Mouse (Mus musculus): Measurements from ENCODE around the gene S100a4.

The S100a4 gene

DNA sequence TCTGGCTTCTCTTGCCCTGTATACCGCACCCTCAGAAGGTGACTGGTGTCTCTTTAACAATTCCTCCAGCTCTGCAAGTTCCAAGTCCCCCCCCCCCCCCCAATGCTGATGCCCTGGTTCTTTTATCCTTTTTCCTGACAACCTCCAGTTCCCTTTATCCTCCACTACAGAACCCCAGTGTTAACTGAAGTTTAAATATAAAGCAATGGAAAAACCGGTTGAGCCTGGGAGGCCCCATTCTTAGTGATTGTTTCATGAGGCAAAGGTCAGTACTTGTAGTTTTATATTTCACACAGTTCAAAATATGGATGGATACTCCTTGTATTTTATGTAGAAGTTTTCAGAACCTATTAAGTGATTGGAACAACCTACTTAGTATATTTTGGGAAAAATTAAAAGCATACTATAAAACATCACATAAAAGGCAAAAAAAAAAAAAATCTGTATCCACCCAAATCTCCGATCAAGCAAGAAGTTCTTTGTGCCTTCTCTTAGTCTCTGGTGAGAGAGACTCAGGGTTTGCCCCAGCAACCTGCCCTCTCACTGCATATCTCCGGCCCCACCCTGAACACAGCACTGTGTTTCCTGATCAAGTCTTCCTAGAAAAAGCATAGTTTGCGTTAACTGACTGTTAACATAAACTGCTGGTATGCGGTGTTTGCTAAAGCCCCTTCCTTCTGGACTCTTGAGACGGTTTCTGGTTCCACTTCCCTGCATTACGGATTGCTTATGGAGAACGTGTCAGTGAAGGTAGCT, 22.9 kb downstream of the S100a4 start:
- DNase-seq = no peak

DNA sequence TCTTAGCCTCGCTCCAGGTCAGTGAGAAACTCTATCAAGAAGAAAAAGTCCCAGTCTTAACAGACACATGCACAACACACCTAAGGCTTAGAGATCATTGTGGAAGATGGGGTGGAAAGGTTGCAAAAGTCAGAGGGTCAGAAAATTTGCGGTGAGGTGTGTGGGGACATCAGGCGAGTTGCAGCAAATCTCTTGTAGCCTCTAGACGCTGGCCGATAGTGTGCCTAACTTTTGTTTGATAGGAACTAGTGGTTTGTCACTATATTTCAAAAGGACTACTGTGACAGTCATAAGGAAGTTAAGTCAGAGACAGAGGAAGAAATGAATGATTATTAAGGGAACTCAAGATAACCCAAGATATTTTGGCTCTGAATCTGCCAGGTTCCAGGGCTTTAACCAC, 23.8 kb downstream of the S100a4 start:
- DNase-seq = no peak

DNA sequence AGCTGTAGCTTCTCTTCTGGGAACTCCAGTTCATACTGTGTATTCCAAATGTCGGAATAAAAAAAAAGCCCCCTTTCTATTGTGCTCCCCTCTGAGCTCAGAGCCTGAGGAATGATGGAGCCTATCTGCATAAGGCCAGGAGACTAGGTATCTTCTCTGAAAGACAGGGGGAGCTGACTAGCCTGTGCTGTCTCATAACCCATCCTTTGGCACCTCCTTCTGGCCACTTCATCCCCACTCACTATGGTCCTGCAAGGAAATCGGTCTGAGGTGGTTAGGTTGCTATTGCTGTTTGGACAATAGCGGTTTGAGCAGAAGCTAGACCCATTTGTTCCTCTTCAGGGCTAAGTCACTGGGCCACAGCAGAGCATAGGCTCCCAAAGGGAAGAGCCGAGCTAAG, 24.2 kb downstream of the S100a4 start:
- no peak for DNase-seq

DNA sequence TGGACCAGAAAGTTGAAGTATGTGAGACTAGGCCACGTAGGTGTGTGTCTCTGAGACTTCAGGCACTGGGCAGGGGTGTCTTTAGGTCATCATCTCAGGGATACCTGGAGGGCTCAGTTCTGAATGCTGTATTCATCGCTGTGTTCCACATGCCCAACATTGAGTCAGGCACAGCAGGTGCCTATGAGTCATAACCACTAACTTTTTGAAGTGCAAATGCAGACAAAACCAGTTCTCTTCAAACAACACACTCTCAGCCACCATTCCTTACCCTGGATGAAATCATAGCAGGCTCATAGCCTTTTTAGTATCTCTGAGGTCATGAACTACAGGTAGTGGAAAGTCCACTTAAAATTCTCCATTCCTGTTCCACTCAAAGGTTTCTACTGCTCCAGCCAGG, 25.7 kb downstream of the S100a4 start:
- no peak for DNase-seq

DNA sequence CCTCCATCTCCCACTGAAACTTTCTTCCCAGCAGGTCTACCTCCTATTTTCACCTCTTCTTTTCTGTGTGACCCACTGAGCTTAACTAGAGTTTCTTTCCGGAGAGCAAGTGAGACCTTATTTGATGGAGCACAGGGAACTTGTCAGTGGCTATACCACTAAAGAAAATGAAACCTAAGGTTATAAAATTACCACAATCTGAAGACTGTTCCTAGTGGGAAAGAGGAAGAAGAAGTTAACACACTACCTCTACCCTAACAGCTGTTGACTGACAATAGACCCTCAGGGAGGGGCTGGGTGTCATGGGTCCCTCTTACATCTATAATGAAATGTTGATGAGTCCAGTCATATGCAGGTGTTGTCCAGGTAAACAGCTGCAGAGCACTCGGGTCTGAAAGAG, 28.4 kb downstream of the S100a4 start:
- DNase-seq = no peak

DNA sequence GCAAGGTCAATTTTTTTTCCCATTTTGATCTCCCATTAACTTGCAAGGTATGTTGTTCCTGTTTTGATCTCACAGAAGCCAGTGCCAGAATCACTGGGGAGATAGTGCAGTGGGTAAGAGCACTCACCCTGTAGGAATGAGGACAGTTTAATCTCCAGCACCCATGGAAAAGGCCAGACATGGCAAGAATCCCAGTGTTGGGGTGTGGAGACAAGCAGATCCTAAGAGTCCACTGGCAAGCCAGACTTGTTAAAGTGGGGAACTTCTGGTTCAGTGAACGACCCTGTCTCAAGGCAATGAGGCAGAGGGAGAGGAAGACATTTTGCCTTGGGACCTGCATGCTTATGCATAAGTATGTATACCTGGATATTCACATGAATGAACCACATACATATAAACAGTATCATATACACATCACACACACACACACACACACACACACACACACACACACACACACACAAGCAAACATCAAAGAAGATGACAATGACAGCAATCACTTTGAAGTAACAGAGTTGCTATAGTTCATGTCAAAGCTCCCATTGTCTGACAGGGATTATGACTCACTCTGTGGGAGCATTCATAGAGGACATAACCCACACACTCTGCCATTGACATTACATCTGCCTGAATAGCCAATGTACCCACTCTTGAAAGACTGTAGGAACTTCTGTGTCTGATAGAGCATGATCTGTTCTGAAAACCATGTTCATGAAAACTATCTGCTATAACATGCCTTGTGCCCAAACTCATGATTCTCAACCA, 35.1 kb downstream of the S100a4 start:
- no peak for DNase-seq

DNA sequence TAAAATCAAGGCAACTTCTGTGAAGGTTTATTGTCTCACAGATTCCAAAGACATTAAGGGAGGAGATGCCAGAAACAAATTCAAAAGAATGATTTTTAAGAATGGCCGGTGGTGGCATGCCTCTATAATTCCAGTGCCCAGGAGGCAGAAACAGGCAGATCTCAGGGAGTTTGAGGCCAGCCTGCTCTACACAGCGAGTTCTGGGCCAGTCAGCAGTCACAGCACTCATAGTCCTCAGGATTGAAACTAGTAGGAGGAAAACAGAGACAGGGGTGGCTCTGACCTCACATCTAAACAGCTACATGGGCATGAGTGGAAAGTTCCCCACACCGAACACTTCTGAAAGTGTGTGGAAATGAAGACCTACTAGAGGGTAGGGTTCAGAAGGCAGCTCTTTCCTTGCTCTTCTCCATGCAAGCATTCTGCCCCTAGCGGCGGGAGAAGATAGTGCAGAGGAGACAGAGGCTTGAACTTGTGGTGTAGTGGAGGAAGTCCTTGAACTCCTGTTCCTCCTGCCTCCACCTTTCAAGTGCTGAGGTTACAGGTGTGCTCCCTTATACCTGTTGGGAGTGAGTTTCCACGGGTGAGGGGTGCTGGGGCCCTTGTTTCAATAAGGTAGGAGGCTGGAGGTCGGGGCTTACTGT, 36.1 kb downstream of the S100a4 start:
- DNase-seq = no peak

DNA sequence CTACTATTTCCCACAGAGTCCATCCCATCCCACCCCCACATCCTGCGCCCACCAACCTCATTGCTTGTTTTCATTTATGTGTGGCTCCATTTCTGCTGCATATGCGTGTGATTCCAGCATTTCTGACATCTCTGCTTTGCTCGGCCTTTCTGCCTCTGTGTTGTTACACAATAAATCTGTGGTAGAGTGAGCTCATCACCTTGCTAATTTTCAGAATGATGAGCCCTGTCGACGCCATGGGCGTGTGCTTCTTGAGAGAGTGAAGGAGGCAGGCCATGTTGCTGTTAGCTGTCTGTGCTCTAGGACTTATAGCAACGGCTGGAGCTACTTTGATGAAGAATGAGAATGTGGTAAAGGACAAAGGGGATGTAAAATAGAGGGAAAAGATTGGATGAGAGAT, 37.4 kb downstream of the S100a4 start:
- DNase-seq = no peak

DNA sequence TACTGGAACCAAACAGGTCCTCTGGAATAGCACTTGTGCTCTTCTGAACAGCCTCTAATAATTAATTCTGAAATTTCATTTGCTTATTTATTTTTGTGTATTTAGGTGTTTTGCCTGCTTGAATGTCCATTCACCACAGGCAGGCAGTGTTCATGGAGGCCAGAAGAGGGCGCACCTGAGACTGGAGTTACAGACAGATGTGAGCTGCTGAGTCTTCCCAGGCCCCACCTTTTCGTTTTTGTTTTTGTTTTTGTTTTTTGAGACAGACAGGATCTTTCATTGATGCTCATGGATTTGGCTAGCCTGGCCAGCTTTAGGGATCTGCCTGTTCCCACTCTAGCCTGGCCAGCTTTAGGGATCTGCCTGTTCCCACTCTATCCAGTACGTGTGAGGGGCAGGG, 40.6 kb downstream of the S100a4 start:
- DNase-seq = no peak

DNA sequence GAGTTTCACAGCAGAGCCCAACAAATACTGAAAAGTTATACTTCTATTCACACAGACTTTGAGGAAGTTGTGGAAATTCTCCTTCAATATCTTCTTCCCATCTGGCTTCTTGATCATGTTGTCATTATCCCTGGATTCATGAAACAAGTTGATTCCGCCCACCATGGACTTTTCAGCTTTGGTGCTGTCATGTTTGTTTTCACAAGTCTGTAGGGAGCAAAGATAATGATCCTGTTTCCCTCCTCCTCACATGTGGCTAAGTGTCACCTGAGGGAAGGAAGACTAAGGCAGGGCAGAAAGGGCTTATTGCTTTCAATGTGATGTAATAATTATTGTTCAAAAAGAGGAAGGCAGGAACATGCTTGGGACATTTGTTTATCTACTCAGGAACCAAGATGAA, 43.7 kb downstream of the S100a4 start:
- DNase-seq = no peak

DNA sequence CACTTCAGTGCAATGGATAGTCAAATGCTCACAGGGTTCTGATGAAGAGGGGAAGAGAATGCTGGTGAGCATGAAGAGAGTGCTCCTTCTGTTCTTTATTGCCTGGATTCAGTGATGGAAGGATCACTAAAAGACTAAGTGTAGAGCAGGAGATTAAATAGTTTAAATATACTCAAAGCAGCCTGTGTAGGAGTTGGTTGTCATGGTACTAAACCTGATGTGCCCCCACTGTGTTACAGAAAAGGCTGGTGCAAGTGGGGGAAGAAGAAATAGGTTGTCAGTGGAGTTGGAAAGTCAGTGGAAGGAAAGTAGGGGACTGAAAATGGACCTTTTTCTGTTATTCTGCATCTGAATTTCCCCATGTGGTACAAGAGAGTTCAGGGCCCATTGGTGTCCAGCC, 45.4 kb downstream of the S100a4 start:
- no peak for DNase-seq

DNA sequence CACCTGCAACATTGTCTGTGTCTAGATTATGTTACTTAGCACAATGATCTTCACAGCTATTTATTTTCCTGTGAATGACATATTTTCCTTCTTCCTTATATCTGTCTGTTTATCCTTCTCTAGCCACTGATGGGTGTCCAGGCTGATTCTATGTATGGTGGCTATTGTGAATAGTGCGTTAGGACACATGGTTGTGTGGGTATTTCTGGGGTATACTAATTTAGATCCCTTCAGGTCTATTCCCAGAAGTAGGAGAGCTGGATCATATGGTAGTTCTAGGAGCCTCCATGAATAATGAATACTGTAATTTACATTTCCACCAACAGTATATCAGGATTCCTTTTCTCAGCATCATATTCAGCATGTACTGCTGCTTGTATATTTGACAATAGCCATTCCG, 46.3 kb downstream of the S100a4 start:
- DNase-seq = no peak

DNA sequence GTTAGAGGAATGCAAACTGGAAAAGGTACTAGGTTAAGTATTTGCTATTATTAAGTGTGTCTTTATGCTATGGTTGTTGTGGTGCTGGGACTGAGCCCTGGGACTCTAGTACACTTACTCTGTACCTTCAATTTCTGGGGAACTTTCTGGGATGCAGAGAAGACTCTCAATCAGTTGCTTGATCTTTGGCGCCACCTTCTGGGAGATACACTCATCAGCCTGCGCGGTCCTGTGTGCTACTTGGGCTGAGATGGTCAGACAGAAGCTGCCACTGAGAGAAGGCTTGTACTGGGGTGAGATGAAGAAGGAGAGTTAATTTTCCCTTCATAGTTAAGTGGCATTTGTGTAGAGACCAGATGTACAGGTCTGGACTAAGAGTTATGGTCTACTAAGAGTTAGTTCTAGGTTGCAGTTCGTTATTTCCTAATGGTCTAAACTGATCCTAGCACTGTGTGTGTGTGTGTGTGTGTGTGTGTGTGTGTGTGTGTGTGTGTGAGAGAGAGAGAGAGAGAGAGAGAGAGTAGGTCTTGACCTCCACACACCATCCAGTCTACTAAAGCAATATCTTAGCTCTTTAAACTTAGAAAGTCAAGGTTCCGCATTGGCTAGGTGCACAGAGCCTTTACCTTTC, 49.4 kb downstream of the S100a4 start:
- peak; percentile 28 for DNase-seq

DNA sequence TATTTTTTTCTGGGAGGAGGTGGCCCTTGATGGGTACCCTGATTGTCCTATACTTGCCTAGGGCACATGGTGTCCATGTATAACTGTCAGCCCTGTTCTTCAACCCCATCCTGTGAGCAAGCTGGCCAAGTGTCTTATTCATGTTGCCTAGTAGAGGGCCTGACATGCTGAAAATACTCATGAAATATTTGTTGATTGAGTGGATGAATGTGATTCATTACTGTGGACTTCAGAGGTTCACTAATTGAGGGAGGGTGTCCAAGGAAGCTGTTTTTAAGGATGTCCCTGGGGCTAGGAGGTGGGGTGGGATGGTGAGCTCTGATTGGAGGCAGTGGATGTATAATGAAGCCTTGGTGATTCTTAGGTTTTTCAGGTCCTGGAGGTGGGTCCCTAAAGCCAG, 50.1 kb downstream of the S100a4 start, which contains the start of gene S100a7a:
Gene S100a7a (plus strand): TSS at position 301 of the 400 bp plus-strand sequence.
- DNase-seq = no peak
